Mouse (Mus musculus) adipocyte (in vitro differentiated cells): ENCODE measurements around the gene Tbc1d10c.

Experiments used
- DNase-seq: peaks from one replicate; pipeline ENCODE4 v3.0.0-alpha.2; 2016; ENCODE audit warnings: low spot score

Tbc1d10c gene

GRCm38 (mm10) chr19:4190831-4191334 lies at the start of gene Tbc1d10c:
Gene Tbc1d10c, minus strand, starts transcription at chr19:4191284.
- DNase-seq, result no peak

- DNase-seq, result no peak
Measured at GRCm38 (mm10) chr19:4240247-4240668, 49.2 kb upstream of the Tbc1d10c start.

- DNase-seq, result no peak
Measured at GRCm38 (mm10) chr19:4234548-4234947, 43.5 kb upstream of the Tbc1d10c start.

- no peak for DNase-seq
Measured at GRCm38 (mm10) chr19:4232651-4233050, 41.6 kb upstream of the Tbc1d10c start.

- DNase-seq, result peak; percentile 92
Measured at GRCm38 (mm10) chr19:4232186-4232572, 41.1 kb upstream of the Tbc1d10c start.

- peak; percentile 99 for DNase-seq
Measured at GRCm38 (mm10) chr19:4231253-4232185, 40.4 kb upstream of the Tbc1d10c start, which contains the start of gene Pold4. Gene Pold4, plus strand, starts transcription at chr19:4231899.

GRCm38 (mm10) chr19:4230415-4230814 lies 39.3 kb upstream of the Tbc1d10c start:
- DNase-seq, result peak; percentile 88

GRCm38 (mm10) chr19:4229451-4230076 lies 38.5 kb upstream of the Tbc1d10c start:
- no peak for DNase-seq

GRCm38 (mm10) chr19:4228891-4229290 lies 37.8 kb upstream of the Tbc1d10c start:
- no peak for DNase-seq

- peak; percentile 93 for DNase-seq
Measured at GRCm38 (mm10) chr19:4227894-4228678, 37.0 kb upstream of the Tbc1d10c start.

- DNase-seq, result no peak
Measured at GRCm38 (mm10) chr19:4227446-4227845, 36.4 kb upstream of the Tbc1d10c start.

- no peak for DNase-seq
Measured at GRCm38 (mm10) chr19:4226779-4227178, 35.7 kb upstream of the Tbc1d10c start.

- DNase-seq, result no peak
Measured at GRCm38 (mm10) chr19:4222165-4222564, 31.1 kb upstream of the Tbc1d10c start.

- DNase-seq, result peak; percentile 74
Measured at GRCm38 (mm10) chr19:4220957-4221743, 30.1 kb upstream of the Tbc1d10c start.

GRCm38 (mm10) chr19:4220416-4220815 lies 29.3 kb upstream of the Tbc1d10c start:
- no peak for DNase-seq

GRCm38 (mm10) chr19:4219943-4220342 lies 28.9 kb upstream of the Tbc1d10c start:
- no peak for DNase-seq

GRCm38 (mm10) chr19:4218784-4219183 lies 27.7 kb upstream of the Tbc1d10c start:
- DNase-seq, result no peak

- DNase-seq, result no peak
Measured at GRCm38 (mm10) chr19:4218293-4218692, 27.2 kb upstream of the Tbc1d10c start.

GRCm38 (mm10) chr19:4217855-4218254 lies 26.8 kb upstream of the Tbc1d10c start:
- peak; percentile 50 for DNase-seq

- no peak for DNase-seq
Measured at GRCm38 (mm10) chr19:4217140-4217539, 26.1 kb upstream of the Tbc1d10c start.

- DNase-seq, result peak; percentile 84
Measured at GRCm38 (mm10) chr19:4216041-4216685, 25.1 kb upstream of the Tbc1d10c start.
